Mouse (Mus musculus) neural tube, embryonic 11.5 days (tissue): ENCODE data around the gene Nr5a2. TPM values are rescaled to one million over a fixed set of nuclear protein-coding genes. Genes with fewer than 3 reads are reported as not detected.

Source experiments
- ATAC-seq: fragments of 200-750 bp; cut with Nextera tagmentation; 2 replicates; pipeline ENCODE4 v1.8.0; 2017; ENCODE audit warnings: moderate number of reproducible peaks, mild to moderate bottlenecking, moderate TSS enrichment, moderate library complexity; ENCODE audit not compliant: insufficient read depth, low FRiP score, low TSS enrichment
- DNase-seq: peaks from one replicate; pipeline ENCODE4 v3.0.0-alpha.2; 2015; ENCODE audit warnings: low spot score
- H3K27ac ChIP-seq: fragments of 300-500 bp; sonication (generic); 2 replicates; pipeline ENCODE4 v1.5.1; 2014; ENCODE audit warnings: low read depth, mild to moderate bottlenecking, low read length
- H3K27me3 ChIP-seq: fragments of 300-500 bp; sonication (generic); 2 replicates; pipeline ENCODE4 v1.6.1; 2014; ENCODE audit warnings: mild to moderate bottlenecking, low read length, mixed read lengths; ENCODE audit not compliant: control insufficient read depth, insufficient read depth
- H3K36me3 ChIP-seq: fragments of 300-500 bp; sonication (generic); 2 replicates; pipeline ENCODE4 v1.6.1; 2014; ENCODE audit warnings: mild to moderate bottlenecking, low read length, moderate library complexity, mixed read lengths; ENCODE audit not compliant: control insufficient read depth, insufficient read depth
- H3K4me1 ChIP-seq: fragments of 300-500 bp; sonication (generic); 2 replicates; pipeline ENCODE4 v1.6.1; 2014; ENCODE audit warnings: low read length, mixed read lengths; ENCODE audit not compliant: control insufficient read depth, insufficient read depth
- H3K4me2 ChIP-seq: fragments of 300-500 bp; sonication (generic); 2 replicates; pipeline ENCODE4 v1.6.1; 2014; ENCODE audit warnings: low read depth, mild to moderate bottlenecking, moderate library complexity
- H3K4me3 ChIP-seq: fragments of 300-500 bp; sonication (generic); 2 replicates; pipeline ENCODE4 v1.5.1; 2014; ENCODE audit warnings: low read depth, low read length
- H3K9ac ChIP-seq: fragments of 300-500 bp; sonication (generic); 2 replicates; pipeline ENCODE4 v1.6.1; 2014; ENCODE audit warnings: mild to moderate bottlenecking, low read length
- H3K9me3 ChIP-seq: fragments of 300-500 bp; sonication (generic); 2 replicates; pipeline ENCODE4 v1.6.1; 2016; ENCODE audit warnings: low read length; ENCODE audit not compliant: control insufficient read depth
- WGBS: fragments of 180-500 bp; shearing (Covaris S2); extraction: QIAGEN DNeasy Blood & Tissue Kit; methylation state at CpG from one replicate; pipeline ENCODE4 v1.1.7; 2014; 5-methylcytosine and 5-hydroxymethylcytosine counted together
- polyA plus RNA-seq: library from polyadenylated mRNA; unstranded; fragments of >200 nt; fragmentation: Nextera tagmentation; extraction: Ambion mirVana; gene quantifications from 2 replicates; pipeline ENCODE4 v1.2.1, GENCODE M21; 2014

Nr5a2 gene
- polyA plus RNA-seq, 1 experiment from 2014 or later: 0.57 TPM

DNA sequence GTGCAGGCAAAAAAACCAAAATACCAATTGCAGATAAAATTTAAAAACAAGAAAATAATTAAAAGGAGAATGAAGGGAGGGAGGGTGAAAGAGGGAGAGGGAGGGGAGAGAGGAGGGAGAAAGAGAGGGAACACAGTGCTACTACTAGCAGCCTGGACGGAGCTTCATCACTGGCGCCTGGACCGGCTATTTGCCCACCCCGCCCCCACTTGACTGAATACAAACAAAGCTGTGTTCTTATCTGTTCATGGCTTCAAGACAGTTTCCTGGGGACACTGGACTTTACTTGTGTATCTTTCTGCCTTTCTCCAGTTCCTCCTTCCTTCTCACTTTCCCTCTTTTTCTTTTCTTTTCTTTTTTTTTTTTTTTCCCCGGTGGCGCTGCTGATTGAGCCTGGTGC lies 73.6 kb downstream of the Nr5a2 start:
- Histone ChIP-seq H3K27me3 (no peaks in the 10 kb centered on the region), H3K4me1 (no peaks in the 10 kb centered on the region), H3K36me3 (no peaks in the 10 kb centered on the region), H3K4me2 (no peak overlapping the region), H3K9ac (no peak overlapping the region), H3K4me3 (no peak overlapping the region), H3K27ac (no peak overlapping the region), H3K9me3 (no peaks in the 10 kb centered on the region)
- DNase-seq: no peak
- WGBS: 53% methylated on average over 6 of the region's 6 CpGs
- no peak for ATAC-seq

DNA sequence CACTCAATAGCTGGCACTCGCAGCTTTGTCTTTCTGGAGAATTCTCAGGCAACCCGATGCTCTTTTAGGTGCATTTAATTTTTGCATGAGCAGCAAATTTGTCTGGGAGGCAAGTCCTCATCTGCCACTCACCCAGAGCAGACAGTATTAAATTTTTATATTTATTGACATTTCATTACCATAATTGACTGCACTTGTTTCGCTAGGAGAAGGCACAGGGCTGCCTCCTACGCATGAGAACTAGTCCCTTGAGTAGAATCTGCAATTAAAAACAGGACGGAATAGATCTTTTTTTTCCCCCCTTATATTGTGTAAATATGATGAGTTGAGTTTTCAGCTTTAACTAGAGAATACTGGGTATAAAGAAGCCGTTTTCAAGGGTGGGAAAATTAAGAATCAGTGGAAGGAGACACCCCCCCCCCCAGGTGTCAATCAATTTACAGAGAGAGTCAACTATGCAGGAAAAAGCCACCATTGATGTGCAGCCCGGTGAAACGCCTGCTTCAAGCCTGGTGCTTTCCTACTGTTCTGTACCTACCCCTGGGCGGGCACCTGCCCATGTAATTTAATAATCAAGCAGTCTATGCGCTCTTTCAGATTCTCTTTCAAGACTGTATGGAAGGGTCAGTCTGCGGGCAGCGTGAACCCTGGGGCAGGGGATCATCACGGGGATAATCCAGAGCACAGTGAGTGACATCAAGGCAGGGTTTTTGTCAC lies 76.6 kb downstream of the Nr5a2 start:
- DNase-seq (no peak), ATAC-seq (no peak)
- Histone ChIP-seq H3K4me2 (no peak overlapping the region), H3K4me1 (no peaks in the 10 kb centered on the region), H3K27ac (no peak overlapping the region), H3K36me3 (no peaks in the 10 kb centered on the region), H3K9me3 (no peaks in the 10 kb centered on the region), H3K9ac (no peak overlapping the region), H3K4me3 (no peak overlapping the region), H3K27me3 (no peaks in the 10 kb centered on the region)
- 86% methylated on average over 13 of the region's 13 CpGs for WGBS

DNA sequence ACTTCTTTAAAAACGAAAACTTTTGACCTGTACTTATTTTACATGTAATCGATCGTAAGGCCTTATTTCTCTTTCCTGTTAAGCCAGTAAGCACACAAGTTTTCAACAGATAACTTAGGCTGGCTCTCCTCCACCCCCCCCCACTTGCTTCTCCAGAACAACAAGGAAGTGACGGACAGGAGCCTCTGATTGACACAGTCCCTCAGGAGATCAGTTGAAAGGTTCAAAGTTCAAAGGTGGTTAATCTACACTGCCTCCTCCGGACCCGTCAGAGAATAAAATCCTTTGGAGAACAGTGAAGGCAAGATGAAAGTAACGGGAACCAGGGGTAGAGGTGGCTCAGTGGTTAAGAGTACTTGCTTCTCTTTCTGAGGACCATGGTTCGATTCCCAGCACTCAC lies 80.0 kb downstream of the Nr5a2 start:
- H3K4me3 ChIP-seq: no peak overlapping the region
- ATAC-seq: no peak
- H3K9me3 ChIP-seq: no peaks in the 10 kb centered on the region
- 91% methylated on average over 8 of the region's 8 CpGs for WGBS
- no peak overlapping the region for H3K9ac ChIP-seq
- H3K27me3 ChIP-seq: no peaks in the 10 kb centered on the region
- H3K27ac ChIP-seq: no peak overlapping the region
- no peak overlapping the region for H3K4me2 ChIP-seq
- H3K4me1 ChIP-seq: no peaks in the 10 kb centered on the region
- H3K36me3 ChIP-seq: no peaks in the 10 kb centered on the region
- no peak for DNase-seq

DNA sequence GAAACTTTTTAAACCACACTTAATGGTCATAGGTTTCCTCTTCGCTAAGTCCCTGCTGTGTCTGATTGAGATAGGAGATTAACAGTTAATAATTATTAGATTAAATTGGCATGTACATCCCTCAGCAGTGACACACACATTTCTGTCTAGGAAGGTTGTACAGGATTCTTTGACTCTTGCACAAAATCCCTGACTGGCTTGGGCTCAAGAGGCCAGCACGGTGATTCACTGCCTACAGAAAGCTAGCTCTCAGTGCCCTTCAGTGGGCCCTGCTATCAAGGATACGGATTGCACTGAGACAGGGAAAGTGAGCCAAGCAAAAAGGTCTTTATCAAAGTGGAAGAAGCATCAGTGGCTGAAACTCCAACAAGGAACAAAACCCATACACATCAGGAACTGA lies 85.2 kb downstream of the Nr5a2 start:
- WGBS: 93% methylated on average over 3 of the region's 3 CpGs
- Histone ChIP-seq H3K9ac (no peak overlapping the region), H3K9me3 (no peaks in the 10 kb centered on the region), H3K27me3 (no peaks in the 10 kb centered on the region), H3K4me3 (no peak overlapping the region), H3K4me1 (no peaks in the 10 kb centered on the region), H3K4me2 (no peak overlapping the region), H3K36me3 (no peaks in the 10 kb centered on the region), H3K27ac (no peak overlapping the region)
- DNase-seq (no peak), ATAC-seq (no peak)

DNA sequence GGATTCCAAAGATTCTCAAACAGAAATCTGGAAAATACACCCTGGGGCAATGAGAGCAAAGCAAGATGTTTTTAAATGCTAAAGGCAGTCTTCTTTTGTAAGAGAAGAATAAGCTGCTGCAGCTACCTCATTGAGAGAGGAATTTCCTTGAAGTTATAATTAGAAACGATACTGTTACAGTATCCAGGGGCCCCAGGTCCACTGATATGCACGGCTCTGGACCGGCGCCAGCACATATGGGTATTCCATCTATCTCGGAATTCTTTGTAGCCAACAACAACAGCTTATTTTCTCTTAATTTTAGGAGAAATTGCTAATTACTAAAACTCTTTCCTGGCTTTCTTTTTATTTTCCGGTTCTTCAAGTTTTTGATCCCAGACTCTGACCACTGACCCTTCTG lies 91.3 kb downstream of the Nr5a2 start:
- Histone ChIP-seq H3K27ac (no peak overlapping the region), H3K9me3 (no peaks in the 10 kb centered on the region), H3K4me2 (no peak overlapping the region), H3K9ac (no peak overlapping the region), H3K27me3 (no peaks in the 10 kb centered on the region), H3K4me1 (no peaks in the 10 kb centered on the region), H3K4me3 (no peak overlapping the region), H3K36me3 (no peaks in the 10 kb centered on the region)
- 78% methylated on average over 6 of the region's 6 CpGs for WGBS
- ATAC-seq (no peak), DNase-seq (no peak)

- WGBS: 90% methylated on average over 5 of the region's 5 CpGs
- Histone ChIP-seq H3K27me3 (no peaks in the 10 kb centered on the region), H3K4me3 (no peak overlapping the region), H3K36me3 (no peaks in the 10 kb centered on the region), H3K27ac (no peak overlapping the region), H3K4me1 (no peaks in the 10 kb centered on the region), H3K9me3 (no peaks in the 10 kb centered on the region), H3K9ac (no peak overlapping the region), H3K4me2 (no peak overlapping the region)
- ATAC-seq: no peak
- no peak for DNase-seq
These were observed 92.0 kb downstream of the Nr5a2 start for GRCm38 (mm10) chr1:136868285-136868684.

DNA sequence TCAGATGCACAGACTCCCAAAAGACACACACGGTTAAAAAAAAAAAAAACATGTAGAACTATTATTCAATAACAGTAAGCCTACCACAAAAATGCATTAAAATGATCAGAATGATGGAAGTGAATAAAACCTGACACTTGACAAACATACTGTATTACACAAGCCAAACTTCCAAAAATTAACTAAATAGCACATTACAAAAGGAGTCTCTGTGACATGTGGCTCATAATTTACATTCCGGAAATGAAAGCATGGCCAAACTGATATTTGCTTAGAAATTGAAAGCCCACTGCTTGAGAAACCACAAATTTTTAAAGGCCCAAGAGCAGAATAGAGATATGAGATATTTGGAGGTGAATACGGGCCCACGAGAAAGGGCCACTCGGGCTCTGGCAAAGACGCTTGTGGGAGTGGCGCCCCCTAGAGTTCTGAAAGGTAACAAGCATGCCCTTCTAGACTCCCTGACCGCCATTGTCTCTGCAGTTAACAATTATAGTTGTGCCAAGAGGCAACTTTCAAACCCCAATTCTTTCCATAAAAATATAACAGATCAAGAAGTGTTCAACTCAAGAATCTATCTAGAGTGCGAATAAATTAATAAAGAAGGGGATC lies 93.7 kb downstream of the Nr5a2 start:
- 77% methylated on average over 9 of the region's 9 CpGs for WGBS
- Histone ChIP-seq H3K9ac (no peak overlapping the region), H3K9me3 (no peaks in the 10 kb centered on the region), H3K27ac (no peak overlapping the region), H3K36me3 (no peaks in the 10 kb centered on the region), H3K4me1 (no peaks in the 10 kb centered on the region), H3K27me3 (no peaks in the 10 kb centered on the region), H3K4me3 (no peak overlapping the region), H3K4me2 (no peak overlapping the region)
- no peak for ATAC-seq
- DNase-seq: no peak

- Histone ChIP-seq H3K9ac (no peak overlapping the region), H3K27ac (no peak overlapping the region), H3K4me2 (no peak overlapping the region), H3K27me3 (no peaks in the 10 kb centered on the region), H3K36me3 (no peaks in the 10 kb centered on the region), H3K9me3 (no peaks in the 10 kb centered on the region), H3K4me1 (no peaks in the 10 kb centered on the region), H3K4me3 (no peak overlapping the region)
- 90% methylated on average over 6 of the region's 6 CpGs for WGBS
- ATAC-seq (no peak), DNase-seq (no peak)
These were observed 97.0 kb downstream of the Nr5a2 start for GRCm38 (mm10) chr1:136863209-136863608.

- 54% methylated on average over 4 of the region's 4 CpGs for WGBS
- Histone ChIP-seq H3K9ac (no peak overlapping the region), H3K4me1 (no peaks in the 10 kb centered on the region), H3K4me3 (no peak overlapping the region), H3K36me3 (no peaks in the 10 kb centered on the region), H3K9me3 (no peaks in the 10 kb centered on the region), H3K27ac (no peak overlapping the region), H3K27me3 (no peaks in the 10 kb centered on the region), H3K4me2 (no peak overlapping the region)
- ATAC-seq: no peak
- no peak for DNase-seq
These were observed 100.8 kb downstream of the Nr5a2 start for GRCm38 (mm10) chr1:136859454-136859853.
